Mouse (Mus musculus) cerebellum, adult 2 months (tissue): ENCODE measurements around the gene Hipk3.

ENCODE experiments used
- CTCF ChIP-seq: fragments of 200-500 bp; IDR thresholded peaks from 2 replicates; pipeline ENCODE4 v1.5.1; 2011; ENCODE audit warnings: low read depth, mild to moderate bottlenecking, control low read depth, low read length, moderate library complexity, borderline replicate concordance; ENCODE audit not compliant: insufficient read depth
- POLR2A ChIP-seq: fragments of 200-500 bp; IDR thresholded peaks from 2 replicates; pipeline ENCODE4 v1.6.1; 2011; ENCODE audit warnings: low read length, control low read depth, borderline replicate concordance; ENCODE audit not compliant: insufficient read depth

GRCm38 (mm10) chr2:104404036-104404435, 90.2 kb downstream of the Hipk3 start:
- no peak for TF ChIP-seq CTCF
- no peak for TF ChIP-seq POLR2A
